ENCODE assay signal across 18 mouse cellular contexts in the genomic region with DNA sequence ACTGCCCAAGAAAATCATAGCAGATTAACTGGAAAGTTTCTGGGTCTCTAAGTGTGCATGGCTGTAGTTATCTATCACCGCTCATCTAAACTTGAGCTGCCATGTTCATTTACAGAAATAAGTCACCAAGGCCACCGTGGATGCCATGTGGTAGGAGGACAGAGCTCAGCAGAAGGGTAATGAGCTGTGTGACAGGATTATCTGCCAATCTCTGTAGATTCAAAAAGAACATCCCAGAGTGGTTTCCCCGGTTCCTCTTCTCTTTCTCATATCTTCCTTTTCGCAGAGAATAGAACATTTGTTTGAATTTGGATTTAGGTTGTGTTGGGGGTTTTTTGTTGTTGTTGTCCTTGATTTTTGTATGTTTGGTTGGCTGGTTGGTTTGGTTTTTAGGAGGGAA.
"Had no signal": no experiment of that assay in that cellular context is flagged by ENCODE, and none has a peak within 500 bp of the region (broad histone marks: within the 10 kb centered on the region; RNA-seq: fewer than 3 reads in every experiment).

No protein-coding gene starts in this region.

- H3K9ac ChIP-seq: lung, embryonic 14.5 days; midbrain, embryonic 12.5 days; neural tube, embryonic 13.5 days; neural tube, embryonic 15.5 days had no signal

- H3K4me2 ChIP-seq: lung, embryonic 14.5 days; midbrain, embryonic 12.5 days; neural tube, embryonic 13.5 days; neural tube, embryonic 15.5 days had no signal

- H3K36me3 ChIP-seq: midbrain, embryonic 12.5 days; neural tube, embryonic 13.5 days; neural tube, embryonic 15.5 days had no signal

- H3K27me3 ChIP-seq: midbrain, embryonic 12.5 days; neural tube, embryonic 13.5 days; neural tube, embryonic 15.5 days had no signal

- H3K4me3 ChIP-seq: midbrain, embryonic 10.5 days; midbrain, embryonic 12.5 days; myocyte; neural tube, embryonic 13.5 days; neural tube, embryonic 15.5 days had no signal

- DNase-seq: lung, adult 18-20 months; lung, embryonic 14.5 days; lung, postnatal 10 days; lung, postnatal 4 days; midbrain, embryonic 14.5 days; right cerebral cortex, adult 18-20 months; right cerebral cortex, postnatal 25 days; right cerebral cortex, postnatal 4 days; spleen, adult 18-20 months; thymus, adult 18-20 months; thymus, postnatal 14 days; thymus, postnatal 36 days had no signal

- H3K9me3 ChIP-seq: midbrain, embryonic 10.5 days; midbrain, embryonic 12.5 days; neural tube, embryonic 13.5 days; neural tube, embryonic 15.5 days had no signal

- ATAC-seq: midbrain, embryonic 16.5 days had no signal

- H3K27ac ChIP-seq: midbrain, embryonic 10.5 days; midbrain, embryonic 12.5 days; neural tube, embryonic 13.5 days; neural tube, embryonic 15.5 days had no signal
